Mouse (Mus musculus): ENCODE measurements around the gene Dusp3. TPM values are rescaled to one million over a fixed set of nuclear protein-coding genes. Genes with fewer than 3 reads are reported as not detected.
A peak's percentile ranks its signal among the peaks of the same experiment; 100 is the strongest.
"Not testable (repeated sequence)": the region's sequence is repeated elsewhere in the genome, so short reads cannot be mapped to it uniquely, and the experiment has no call there.

The Dusp3 gene
- polyA plus RNA-seq, 1 experiment from 2014 or later, result 21.7 TPM

DNA sequence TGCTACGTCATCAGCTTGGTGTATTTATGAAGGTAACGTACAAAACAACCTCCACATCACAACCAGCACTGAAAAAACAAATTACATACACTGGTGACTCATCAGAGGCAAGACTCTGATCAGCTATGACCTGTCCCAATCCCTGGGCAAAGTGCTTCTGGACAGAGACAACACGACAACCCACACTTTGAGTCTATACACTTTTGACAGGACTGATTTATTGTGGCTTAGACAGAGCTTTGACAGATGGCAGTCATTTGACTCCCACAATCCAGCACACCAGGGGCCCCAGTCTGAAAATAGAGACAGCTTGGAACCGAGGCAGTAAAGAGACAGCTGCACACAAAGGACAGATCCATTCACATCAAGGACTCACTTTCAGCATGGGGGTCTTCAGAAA, 12.7 kb upstream of the Dusp3 start:
- no peak overlapping the region for H3K4me3 ChIP-seq (ENCODE audit: low read length)
- H3K27ac ChIP-seq (ENCODE audit: low read length), result no peak overlapping the region
- no peak for ATAC-seq (ENCODE audit: low read depth)
- no peak overlapping the region for H3K9ac ChIP-seq (ENCODE audit: low read length)
- H3K36me3 ChIP-seq (ENCODE audit: control insufficient read depth, insufficient read depth, low read length), result no peaks in the 10 kb centered on the region
- H3K9me3 ChIP-seq (ENCODE audit: control insufficient read depth, low read length), result no peaks in the 10 kb centered on the region
- no peaks in the 10 kb centered on the region for H3K27me3 ChIP-seq (ENCODE audit: control insufficient read depth, insufficient read depth, low read depth, low read length)
- no peaks in the 10 kb centered on the region for H3K4me1 ChIP-seq (replicated peaks; ENCODE audit: control insufficient read depth, insufficient read depth, low read length)
- no peak overlapping the region for H3K4me2 ChIP-seq (ENCODE audit: low read depth, low read length)
- WGBS, result 56% methylated on average over 4 of the region's 4 CpGs

DNA sequence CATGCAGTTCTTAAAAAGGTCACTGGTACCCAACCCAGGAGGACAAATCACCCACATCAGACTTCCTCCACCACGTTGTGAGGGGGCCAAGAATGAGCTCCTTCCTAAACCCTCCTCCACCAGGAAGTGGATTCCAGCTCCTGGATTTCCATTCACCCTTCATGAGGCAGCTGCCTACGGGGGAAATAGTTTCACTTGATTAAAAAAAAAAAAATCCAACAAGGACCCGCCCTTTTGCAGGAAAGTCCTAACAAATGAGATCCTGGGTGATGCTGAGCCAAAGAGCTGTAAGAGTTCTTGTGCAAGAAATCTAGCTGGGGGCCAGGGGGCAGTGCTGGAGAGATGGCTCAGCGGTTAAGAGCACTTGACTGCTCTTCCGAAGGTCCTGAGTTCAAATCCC, 11.4 kb upstream of the Dusp3 start:
- no peak overlapping the region for H3K9ac ChIP-seq (ENCODE audit: low read length)
- no peak overlapping the region for H3K27ac ChIP-seq (ENCODE audit: low read length)
- no peaks in the 10 kb centered on the region for H3K27me3 ChIP-seq (ENCODE audit: control insufficient read depth, insufficient read depth, low read depth, low read length)
- peak; percentile 17; the same call in 1 of the 2 replicates for ATAC-seq (ENCODE audit: low read depth)
- no peaks in the 10 kb centered on the region for H3K4me1 ChIP-seq (replicated peaks; ENCODE audit: control insufficient read depth, insufficient read depth, low read length)
- no peaks in the 10 kb centered on the region for H3K36me3 ChIP-seq (ENCODE audit: control insufficient read depth, insufficient read depth, low read length)
- H3K4me3 ChIP-seq (ENCODE audit: low read length), result no peak overlapping the region
- H3K4me2 ChIP-seq (ENCODE audit: low read depth, low read length), result no peak overlapping the region
- 38% methylated on average over 5 of the region's 5 CpGs for WGBS
- no peaks in the 10 kb centered on the region for H3K9me3 ChIP-seq (ENCODE audit: control insufficient read depth, low read length)

- Histone ChIP-seq H3K36me3 (ENCODE audit: control insufficient read depth, insufficient read depth, low read length) (no peaks in the 10 kb centered on the region), H3K4me1 (replicated peaks; ENCODE audit: control insufficient read depth, insufficient read depth, low read length) (no peaks in the 10 kb centered on the region), H3K27ac (ENCODE audit: low read length) (no peak overlapping the region), H3K9ac (ENCODE audit: low read length) (no peak overlapping the region), H3K9me3 (ENCODE audit: control insufficient read depth, low read length) (no peaks in the 10 kb centered on the region), H3K4me3 (ENCODE audit: low read length) (no peak overlapping the region), H3K27me3 (ENCODE audit: control insufficient read depth, insufficient read depth, low read depth, low read length) (no peaks in the 10 kb centered on the region), H3K4me2 (ENCODE audit: low read depth, low read length) (no peak overlapping the region)
- 82% methylated on average over 7 of the region's 7 CpGs for WGBS
- ATAC-seq (ENCODE audit: low read depth), result no peak
These were observed 9.1 kb upstream of the Dusp3 start for GRCm38 (mm10) chr11:101995938-101996337.

- Histone ChIP-seq H3K36me3 (ENCODE audit: control insufficient read depth, insufficient read depth, low read length) (no peaks in the 10 kb centered on the region), H3K9me3 (ENCODE audit: control insufficient read depth, low read length) (no peaks in the 10 kb centered on the region), H3K4me3 (ENCODE audit: low read length) (no peak overlapping the region), H3K27me3 (ENCODE audit: control insufficient read depth, insufficient read depth, low read depth, low read length) (no peaks in the 10 kb centered on the region), H3K4me1 (replicated peaks; ENCODE audit: control insufficient read depth, insufficient read depth, low read length) (no peaks in the 10 kb centered on the region), H3K4me2 (ENCODE audit: low read depth, low read length) (no peak overlapping the region), H3K9ac (ENCODE audit: low read length) (no peak overlapping the region), H3K27ac (ENCODE audit: low read length) (no peak overlapping the region)
- 47% methylated on average over 8 of the region's 8 CpGs for WGBS
- ATAC-seq (ENCODE audit: low read depth), result peak; percentile 28; the same call in 1 of the 2 replicates
These were observed 7.3 kb upstream of the Dusp3 start for GRCm38 (mm10) chr11:101994100-101994499.

GRCm38 (mm10) chr11:101992411-101992810, 5.6 kb upstream of the Dusp3 start:
- Histone ChIP-seq H3K36me3 (ENCODE audit: control insufficient read depth, insufficient read depth, low read length) (no peaks in the 10 kb centered on the region), H3K9me3 (ENCODE audit: control insufficient read depth, low read length) (no peaks in the 10 kb centered on the region), H3K27me3 (ENCODE audit: control insufficient read depth, insufficient read depth, low read depth, low read length) (no peaks in the 10 kb centered on the region), H3K27ac (ENCODE audit: low read length) (no peak overlapping the region), H3K4me2 (ENCODE audit: low read depth, low read length) (no peak overlapping the region), H3K4me3 (ENCODE audit: low read length) (no peak overlapping the region), H3K9ac (ENCODE audit: low read length) (no peak overlapping the region), H3K4me1 (replicated peaks; ENCODE audit: control insufficient read depth, insufficient read depth, low read length) (no peaks in the 10 kb centered on the region)
- ATAC-seq (ENCODE audit: low read depth), result no peak
- 86% methylated on average over 7 of the region's 7 CpGs for WGBS

DNA sequence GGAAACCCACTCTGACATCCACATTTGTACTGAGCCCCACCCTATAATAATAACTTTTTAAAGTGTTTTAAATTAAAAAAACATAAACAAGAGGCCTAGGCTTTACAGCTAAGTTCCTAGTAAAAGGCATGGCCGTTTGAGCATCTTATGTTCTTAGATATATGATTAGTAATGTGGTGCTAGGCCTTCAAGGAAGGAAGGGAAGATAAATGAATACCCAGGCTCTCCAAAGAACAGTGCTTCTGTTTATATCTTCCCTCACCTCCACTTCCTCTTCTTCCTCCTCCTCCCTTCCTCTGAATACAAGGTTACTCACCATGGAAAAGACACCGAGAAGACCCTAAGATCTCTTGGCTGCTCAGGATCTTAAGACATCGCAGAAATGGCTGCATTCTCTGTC, 5.0 kb upstream of the Dusp3 start:
- Histone ChIP-seq H3K4me1 (replicated peaks; ENCODE audit: control insufficient read depth, insufficient read depth, low read length) (no peaks in the 10 kb centered on the region), H3K4me3 (ENCODE audit: low read length) (no peak overlapping the region), H3K27ac (ENCODE audit: low read length) (no peak overlapping the region), H3K27me3 (ENCODE audit: control insufficient read depth, insufficient read depth, low read depth, low read length) (no peaks in the 10 kb centered on the region), H3K9ac (ENCODE audit: low read length) (no peak overlapping the region), H3K4me2 (ENCODE audit: low read depth, low read length) (no peak overlapping the region), H3K9me3 (ENCODE audit: control insufficient read depth, low read length) (no peaks in the 10 kb centered on the region), H3K36me3 (ENCODE audit: control insufficient read depth, insufficient read depth, low read length) (no peaks in the 10 kb centered on the region)
- ATAC-seq (ENCODE audit: low read depth), result no peak
- 57% methylated on average over 3 of the region's 3 CpGs for WGBS

- 83% methylated on average over 3 of the region's 3 CpGs for WGBS
- Histone ChIP-seq H3K36me3 (ENCODE audit: control insufficient read depth, insufficient read depth, low read length) (no peaks in the 10 kb centered on the region), H3K4me2 (ENCODE audit: low read depth, low read length) (no peak overlapping the region)
These were observed 3.4 kb upstream of the Dusp3 start for GRCm38 (mm10) chr11:101990244-101990643.

GRCm38 (mm10) chr11:101985990-101986389, 823 bp downstream of the Dusp3 start:
- WGBS, result 1% methylated on average over 10 of the region's 10 CpGs
- Histone ChIP-seq H3K9me3 (ENCODE audit: control insufficient read depth, low read length) (no peaks in the 10 kb centered on the region), H3K27ac (ENCODE audit: low read length) (no peak overlapping the region), H3K27me3 (ENCODE audit: control insufficient read depth, insufficient read depth, low read depth, low read length) (no peaks in the 10 kb centered on the region; the same call in 1 of the 2 replicates), H3K4me3 (ENCODE audit: low read length) (no peak overlapping the region), H3K36me3 (ENCODE audit: control insufficient read depth, insufficient read depth, low read length) (no peaks in the 10 kb centered on the region), H3K4me1 (replicated peaks; ENCODE audit: control insufficient read depth, insufficient read depth, low read length) (peaks cover 26% of the 10 kb centered on the region), H3K4me2 (ENCODE audit: low read depth, low read length) (peak overlapping the region; percentile 32), H3K9ac (ENCODE audit: low read length) (no peak overlapping the region)
- peak; percentile 60 for ATAC-seq (ENCODE audit: low read depth)

More at GRCm38 (mm10) chr11:101990244-101990643, 3.4 kb upstream of the Dusp3 start:
- ATAC-seq (ENCODE audit: low read depth), result no peak
- Histone ChIP-seq H3K27me3 (ENCODE audit: control insufficient read depth, insufficient read depth, low read depth, low read length) (no peaks in the 10 kb centered on the region), H3K4me1 (replicated peaks; ENCODE audit: control insufficient read depth, insufficient read depth, low read length) (peaks cover 7% of the 10 kb centered on the region), H3K4me3 (ENCODE audit: low read length) (no peak overlapping the region), H3K9me3 (ENCODE audit: control insufficient read depth, low read length) (no peaks in the 10 kb centered on the region), H3K9ac (ENCODE audit: low read length) (no peak overlapping the region), H3K27ac (ENCODE audit: low read length) (no peak overlapping the region)

- H3K27me3 ChIP-seq (ENCODE audit: control insufficient read depth, insufficient read depth, low read depth, low read length); H3K9me3 ChIP-seq (ENCODE audit: control insufficient read depth, low read length); H3K36me3 ChIP-seq (ENCODE audit: control insufficient read depth, insufficient read depth, low read length); H3K4me2 ChIP-seq (ENCODE audit: low read depth, low read length); H3K9ac ChIP-seq (ENCODE audit: low read length); H3K4me3 ChIP-seq (ENCODE audit: low read length); ATAC-seq (ENCODE audit: low read depth); H3K27ac ChIP-seq (ENCODE audit: low read length): not testable (repeated sequence)
- peaks cover 26% of the 10 kb centered on the region for H3K4me1 ChIP-seq (replicated peaks; ENCODE audit: control insufficient read depth, insufficient read depth, low read length)
- WGBS, result 32% methylated on average over 6 of the region's 6 CpGs
These were observed 1.4 kb downstream of the Dusp3 start for GRCm38 (mm10) chr11:101985450-101985849.

Measured in lung, embryonic 16.5 days (tissue).